Mouse (Mus musculus) myocyte (in vitro differentiated cells): ENCODE measurements around the gene C5ar2. TPM values are rescaled to one million over a fixed set of nuclear protein-coding genes. Genes with fewer than 3 reads are reported as not detected.

ENCODE experiments used
- H3K27me3 ChIP-seq: one replicate; pipeline ENCODE4 v1.6.1; 2011; ENCODE audit not compliant: control insufficient read depth, insufficient read depth, insufficient read length
- H3K36me3 ChIP-seq: one replicate; pipeline ENCODE4 v1.6.1; 2011; ENCODE audit not compliant: control insufficient read depth, insufficient read depth
- H3K4me2 ChIP-seq: one replicate; pipeline ENCODE4 v1.6.1; 2011; ENCODE audit warnings: low read depth, control low read depth
- H3K4me3 ChIP-seq: one replicate; pipeline ENCODE4 v1.5.1; 2011; ENCODE audit warnings: mild to moderate bottlenecking, control low read depth, moderate library complexity
- H3K79me2 ChIP-seq: one replicate; pipeline ENCODE4 v1.6.1; 2011; ENCODE audit not compliant: control insufficient read depth, insufficient read depth
- H3ac ChIP-seq: one replicate; pipeline ENCODE4 v1.6.1; 2011; ENCODE audit not compliant: control insufficient read depth, insufficient read length
- CEBPB ChIP-seq: IDR thresholded peaks from 2 replicates; pipeline ENCODE4 v1.6.1; 2011; ENCODE audit warnings: mild to moderate bottlenecking, moderate library complexity; ENCODE audit not compliant: poor library complexity, insufficient read depth, severe bottlenecking
- E2F4 ChIP-seq: IDR thresholded peaks from one replicate; pipeline ENCODE4 v1.6.1; 2011; ENCODE audit warnings: mild to moderate bottlenecking, control low read depth, moderate library complexity; ENCODE audit not compliant: insufficient read depth
- MAX ChIP-seq: IDR thresholded peaks from one replicate; pipeline ENCODE4 v1.6.1; 2011; ENCODE audit warnings: low read depth, mild to moderate bottlenecking, control low read depth
- MYOD1 ChIP-seq, 3 experiments: IDR thresholded peaks; one replicate each; pipeline ENCODE4 v1.6.1; 2011; ENCODE audit warnings: control low read depth in 2 of 3, low read depth in 2 of 3, mild to moderate bottlenecking in 2 of 3, moderate library complexity in 1 of 3; ENCODE audit not compliant: insufficient read length in 2 of 3, control insufficient read depth in 1 of 3
- MYOG ChIP-seq, 3 experiments: IDR thresholded peaks; one replicate each; pipeline ENCODE4 v1.6.1; 2011; ENCODE audit warnings: control low read depth in 2 of 3, low read depth in 2 of 3, mild to moderate bottlenecking in 2 of 3; ENCODE audit not compliant: insufficient read length in 2 of 3, control insufficient read depth in 1 of 3, insufficient read depth in 1 of 3
- POLR2A ChIP-seq: IDR thresholded peaks from one replicate; pipeline ENCODE4 v1.6.1; 2011; ENCODE audit warnings: low read depth, mild to moderate bottlenecking, control low read depth, moderate library complexity; ENCODE audit not compliant: insufficient read length
- POLR2AphosphoS2 ChIP-seq: IDR thresholded peaks from one replicate; pipeline ENCODE4 v1.6.1; 2011; ENCODE audit warnings: low read depth, control low read depth; ENCODE audit not compliant: insufficient read length
- REST ChIP-seq: IDR thresholded peaks from one replicate; pipeline ENCODE4 v1.6.1; 2011; ENCODE audit warnings: mild to moderate bottlenecking, control low read depth, moderate library complexity; ENCODE audit not compliant: insufficient read depth, insufficient read length
- SRF ChIP-seq: IDR thresholded peaks from one replicate; pipeline ENCODE4 v1.6.1; 2011; ENCODE audit warnings: low read depth; ENCODE audit not compliant: control insufficient read depth, insufficient read length
- TCF12 ChIP-seq: IDR thresholded peaks from one replicate; pipeline ENCODE4 v1.6.1; 2011; ENCODE audit warnings: mild to moderate bottlenecking, control low read depth; ENCODE audit not compliant: poor library complexity, insufficient read depth, severe bottlenecking
- TCF3 ChIP-seq: IDR thresholded peaks from one replicate; pipeline ENCODE4 v1.6.1; 2011; ENCODE audit warnings: low read depth, control low read depth; ENCODE audit not compliant: insufficient read length
- USF1 ChIP-seq: IDR thresholded peaks from one replicate; pipeline ENCODE4 v1.6.1; 2011; ENCODE audit warnings: low read depth, mild to moderate bottlenecking, control low read depth, moderate library complexity
- polyA plus RNA-seq: library from polyadenylated mRNA; unstranded; fragments of >200 nt; fragmentation: generic; extraction: Trizol; gene quantifications from one replicate; pipeline ENCODE4 v1.2.1, GENCODE M21; 2012; ENCODE audit warnings: missing spikeins

C5ar2 gene
- polyA plus RNA-seq, 1 experiment: not detected

- no peak overlapping the region for H3K4me2 ChIP-seq
- H3K4me3 ChIP-seq: no peak overlapping the region
- TF ChIP-seq SRF (no peak), TCF12 (no peak), E2F4 (no peak), USF1 (no peak), CEBPB (no peak), TCF3 (no peak), MYOG (IDR thresholded peaks at IDR 0.05; ENCODE audit: control insufficient read depth in 1 of 3, insufficient read depth in 1 of 3, insufficient read length in 2 of 3, low read depth in 2 of 3) (no peak), POLR2AphosphoS2 (no peak), POLR2A (no peak), MAX (no peak), REST (no peak), MYOD1 (IDR thresholded peaks at IDR 0.05; ENCODE audit: control insufficient read depth in 1 of 3, insufficient read length in 2 of 3, low read depth in 2 of 3) (no peak)
Observed at GRCm38 (mm10) chr7:16240281-16240977, 3.5 kb downstream of the C5ar2 start.

GRCm38 (mm10) chr7:16239554-16239997, 4.4 kb downstream of the C5ar2 start:
- Histone ChIP-seq H3K27me3 (no peaks in the 10 kb centered on the region), H3K4me2 (no peak overlapping the region), H3K79me2 (no peaks in the 10 kb centered on the region), H3K4me3 (no peak overlapping the region), H3K36me3 (no peaks in the 10 kb centered on the region), H3ac (no peak overlapping the region)
- TF ChIP-seq SRF: no peak
- no peak for TF ChIP-seq TCF12
- no peak for TF ChIP-seq MYOG (IDR thresholded peaks at IDR 0.05; ENCODE audit: control insufficient read depth in 1 of 3, insufficient read depth in 1 of 3, insufficient read length in 2 of 3, low read depth in 2 of 3)
- no peak for TF ChIP-seq CEBPB
- TF ChIP-seq USF1: no peak
- no peak for TF ChIP-seq TCF3
- no peak for TF ChIP-seq REST
- TF ChIP-seq POLR2A: no peak
- TF ChIP-seq MYOD1 (IDR thresholded peaks at IDR 0.05; ENCODE audit: control insufficient read depth in 1 of 3, insufficient read length in 2 of 3, low read depth in 2 of 3): no peak
- no peak for TF ChIP-seq E2F4
- no peak for TF ChIP-seq POLR2AphosphoS2
- TF ChIP-seq MAX: no peak

More at GRCm38 (mm10) chr7:16240281-16240977, 3.5 kb downstream of the C5ar2 start:
- no peak overlapping the region for H3ac ChIP-seq
- H3K36me3 ChIP-seq: no peaks in the 10 kb centered on the region
- no peaks in the 10 kb centered on the region for H3K27me3 ChIP-seq
- H3K79me2 ChIP-seq: no peaks in the 10 kb centered on the region

GRCm38 (mm10) chr7:16229869-16230268, 14.1 kb downstream of the C5ar2 start:
- Histone ChIP-seq H3K36me3 (no peaks in the 10 kb centered on the region), H3K79me2 (no peaks in the 10 kb centered on the region), H3K4me3 (no peak overlapping the region), H3ac (no peak overlapping the region), H3K27me3 (peaks cover 5% of the 10 kb centered on the region), H3K4me2 (no peak overlapping the region)
- TF ChIP-seq SRF: no peak
- TF ChIP-seq MYOD1 (IDR thresholded peaks at IDR 0.05; ENCODE audit: control insufficient read depth in 1 of 3, insufficient read length in 2 of 3, low read depth in 2 of 3): no peak
- TF ChIP-seq REST: no peak

GRCm38 (mm10) chr7:16221582-16222272, 22.2 kb downstream of the C5ar2 start, which contains the start of gene Dhx34:
Gene Dhx34, minus strand, starts transcription at chr7:16222037.
- peak within 1 kb of the TSS; percentile 37 for H3K4me3 ChIP-seq
- peak within 1 kb of the TSS; percentile 73 for H3K4me2 ChIP-seq
- no peak within 1 kb of the TSS for H3ac ChIP-seq
- peaks cover 5% of the 10 kb centered on the region for H3K27me3 ChIP-seq
- H3K79me2 ChIP-seq: peaks cover 3% of the 10 kb centered on the region
- peak; percentile 72 for TF ChIP-seq POLR2A
- peak; percentile 49 for TF ChIP-seq POLR2AphosphoS2
- TF ChIP-seq MAX: no peak
- peak in 1 of 3 experiments; percentile 6 for TF ChIP-seq MYOD1 (IDR thresholded peaks at IDR 0.05; ENCODE audit: control insufficient read depth in 1 of 3, insufficient read length in 2 of 3, low read depth in 2 of 3)
- H3K36me3 ChIP-seq: no peaks in the 10 kb centered on the region

GRCm38 (mm10) chr7:16213986-16214385, 30.0 kb downstream of the C5ar2 start:
- Histone ChIP-seq H3K36me3 (no peaks in the 10 kb centered on the region), H3K4me3 (no peak overlapping the region), H3K79me2 (no peaks in the 10 kb centered on the region), H3ac (no peak overlapping the region), H3K4me2 (no peak overlapping the region), H3K27me3 (no peaks in the 10 kb centered on the region)
- TF ChIP-seq SRF (no peak), CEBPB (no peak), MYOG (IDR thresholded peaks at IDR 0.05; ENCODE audit: control insufficient read depth in 1 of 3, insufficient read depth in 1 of 3, insufficient read length in 2 of 3, low read depth in 2 of 3) (no peak), USF1 (no peak), MAX (no peak), POLR2A (no peak), POLR2AphosphoS2 (no peak), TCF3 (no peak), E2F4 (no peak), REST (no peak), TCF12 (no peak), MYOD1 (IDR thresholded peaks at IDR 0.05; ENCODE audit: control insufficient read depth in 1 of 3, insufficient read length in 2 of 3, low read depth in 2 of 3) (no peak)
